Mouse (Mus musculus): ENCODE results near the gene Olfr740. TPM values are rescaled to one million over a fixed set of nuclear protein-coding genes. Genes with fewer than 3 reads are reported as not detected.

The Olfr740 gene
- polyA plus RNA-seq (2014; fragmentation: Nextera tagmentation; extraction: Ambion mirVana), result not detected in 2 replicates

DNA sequence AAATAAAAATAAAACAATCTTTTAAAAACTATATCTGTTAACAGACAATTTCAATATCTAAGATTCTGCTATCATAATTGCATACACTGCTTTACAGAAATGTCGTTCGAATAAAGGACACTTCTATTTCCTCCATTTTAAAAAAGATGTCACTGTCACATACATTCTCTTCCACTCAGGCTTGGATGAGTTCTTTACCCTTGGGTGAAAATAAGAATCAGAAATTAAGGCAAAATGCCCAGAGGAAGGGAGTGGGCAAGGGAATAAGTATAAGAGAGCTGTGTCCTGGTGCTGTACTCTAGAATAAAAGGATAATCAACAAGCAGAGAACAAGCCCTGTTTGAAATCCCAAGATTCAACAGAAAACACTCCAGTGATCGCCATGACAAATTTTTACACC, at the start of gene Olfr740:
TSS of gene Olfr740 (plus strand) at position 301 of the 400 bp plus-strand sequence.
- DNase-seq (no peak), ATAC-seq (ENCODE audit: insufficient read depth) (no peak)
- no peak for TF ChIP-seq CTCF (IDR thresholded peaks at IDR 0.05; ENCODE audit: low read depth)
- H3K27me3 ChIP-seq (ENCODE audit: insufficient read depth, low read length), result no peaks in the 10 kb centered on the region
- no peaks in the 10 kb centered on the region for H3K4me1 ChIP-seq (ENCODE audit: insufficient read depth)
- H3K27ac ChIP-seq (ENCODE audit: low read depth), result no peak within 1 kb of the TSS
- no peak within 1 kb of the TSS for H3K4me3 ChIP-seq (ENCODE audit: low read depth, low read length)
- no peaks in the 10 kb centered on the region for H3K9me3 ChIP-seq (ENCODE audit: low read depth, low read length)
- 72% methylated on average over 3 of the region's 3 CpGs for WGBS
- H3K36me3 ChIP-seq (ENCODE audit: insufficient read depth), result no peaks in the 10 kb centered on the region
- H3K9ac ChIP-seq, result no peak within 1 kb of the TSS
- no peak within 1 kb of the TSS for H3K4me2 ChIP-seq

DNA sequence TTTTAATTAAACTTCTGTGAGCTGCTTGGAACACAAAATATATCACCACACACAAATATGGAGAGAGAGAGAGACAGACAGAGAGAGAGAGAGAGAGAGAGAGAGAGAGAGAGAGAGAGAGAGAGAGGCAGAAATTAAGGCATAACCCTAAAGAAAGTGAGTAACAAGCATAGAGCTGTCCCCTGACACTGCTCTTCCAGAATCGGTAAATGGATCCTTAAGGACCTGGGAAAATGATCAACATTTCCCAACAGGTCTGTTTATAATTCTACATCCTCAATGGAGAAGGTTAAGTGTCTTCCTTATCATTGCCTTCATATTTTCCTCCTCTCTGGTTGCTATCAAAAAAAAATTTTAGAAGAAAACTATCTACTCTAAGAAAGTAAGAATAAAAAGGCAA, 38.1 kb upstream of the Olfr740 start, which contains the start of gene Olfr738:
TSS of gene Olfr738 (plus strand) at position 301 of the 400 bp plus-strand sequence.
- no peaks in the 10 kb centered on the region for H3K4me1 ChIP-seq (ENCODE audit: insufficient read depth)
- no peak within 1 kb of the TSS for H3K9ac ChIP-seq
- no peak within 1 kb of the TSS for H3K27ac ChIP-seq (ENCODE audit: low read depth)
- 63% methylated on average over 1 of the region's 1 CpGs for WGBS
- no peaks in the 10 kb centered on the region for H3K36me3 ChIP-seq (ENCODE audit: insufficient read depth)
- no peak within 1 kb of the TSS for H3K4me3 ChIP-seq (ENCODE audit: low read depth, low read length)
- no peak within 1 kb of the TSS for H3K4me2 ChIP-seq
- ATAC-seq (ENCODE audit: insufficient read depth) (no peak), DNase-seq (no peak)
- no peaks in the 10 kb centered on the region for H3K9me3 ChIP-seq (ENCODE audit: low read depth, low read length)
- no peaks in the 10 kb centered on the region for H3K27me3 ChIP-seq (ENCODE audit: insufficient read depth, low read length)
- TF ChIP-seq CTCF (IDR thresholded peaks at IDR 0.05; ENCODE audit: low read depth), result no peak

DNA sequence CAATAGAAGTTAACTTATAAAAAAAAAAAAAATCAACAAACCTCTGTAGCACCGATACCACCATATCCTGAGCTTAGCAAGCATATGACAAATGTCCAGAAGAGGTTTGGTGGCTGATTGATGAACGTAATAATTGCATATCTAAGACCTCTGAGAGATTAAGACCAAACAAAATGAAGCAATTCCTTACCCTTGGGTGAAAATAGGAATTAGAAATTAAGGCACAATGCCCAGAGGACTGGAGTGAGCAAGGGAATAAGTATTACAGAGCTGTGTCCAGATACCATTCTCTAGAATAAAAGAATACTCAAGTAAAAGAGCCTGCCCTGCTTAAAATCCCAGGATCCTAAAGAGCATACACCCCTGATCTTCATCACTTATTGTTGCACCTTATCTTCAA, 27.0 kb upstream of the Olfr740 start, which contains the start of gene Olfr739:
TSS of gene Olfr739 (plus strand) at position 301 of the 400 bp plus-strand sequence.
- no peaks in the 10 kb centered on the region for H3K36me3 ChIP-seq (ENCODE audit: insufficient read depth)
- ATAC-seq (ENCODE audit: insufficient read depth) (no peak), DNase-seq (no peak)
- no peak for TF ChIP-seq CTCF (IDR thresholded peaks at IDR 0.05; ENCODE audit: low read depth)
- 60% methylated on average over 2 of the region's 2 CpGs for WGBS
- H3K4me2 ChIP-seq, result no peak within 1 kb of the TSS
- H3K9ac ChIP-seq, result no peak within 1 kb of the TSS
- H3K4me1 ChIP-seq (ENCODE audit: insufficient read depth), result no peaks in the 10 kb centered on the region
- H3K4me3 ChIP-seq (ENCODE audit: low read depth, low read length), result no peak within 1 kb of the TSS
- no peak within 1 kb of the TSS for H3K27ac ChIP-seq (ENCODE audit: low read depth)
- no peaks in the 10 kb centered on the region for H3K9me3 ChIP-seq (ENCODE audit: low read depth, low read length)
- no peaks in the 10 kb centered on the region for H3K27me3 ChIP-seq (ENCODE audit: insufficient read depth, low read length)

DNA sequence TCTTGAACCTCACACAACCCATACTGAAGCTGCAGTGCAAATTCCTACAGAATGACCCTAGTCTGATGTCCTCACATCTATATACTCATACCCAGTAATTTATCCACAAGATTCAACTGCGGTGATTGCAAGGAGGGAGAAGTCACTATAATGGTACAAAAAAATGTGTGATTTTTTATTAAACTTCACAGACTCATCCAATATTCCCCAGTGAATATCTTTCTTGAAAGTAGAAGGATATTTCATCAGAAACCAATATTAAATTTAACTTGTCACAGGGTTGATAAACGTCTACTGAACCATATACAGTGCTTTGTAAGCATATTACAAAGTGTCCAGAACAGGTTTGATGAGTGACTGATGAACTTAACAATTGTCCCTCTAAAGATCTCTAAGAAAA, 27.1 kb downstream of the Olfr740 start, which contains the start of gene Olfr741:
TSS of gene Olfr741 (plus strand) at position 301 of the 400 bp plus-strand sequence.
- no peak within 1 kb of the TSS for H3K4me3 ChIP-seq (ENCODE audit: low read depth, low read length)
- WGBS, result 71% methylated on average over 2 of the region's 2 CpGs
- DNase-seq, result no peak

DNA sequence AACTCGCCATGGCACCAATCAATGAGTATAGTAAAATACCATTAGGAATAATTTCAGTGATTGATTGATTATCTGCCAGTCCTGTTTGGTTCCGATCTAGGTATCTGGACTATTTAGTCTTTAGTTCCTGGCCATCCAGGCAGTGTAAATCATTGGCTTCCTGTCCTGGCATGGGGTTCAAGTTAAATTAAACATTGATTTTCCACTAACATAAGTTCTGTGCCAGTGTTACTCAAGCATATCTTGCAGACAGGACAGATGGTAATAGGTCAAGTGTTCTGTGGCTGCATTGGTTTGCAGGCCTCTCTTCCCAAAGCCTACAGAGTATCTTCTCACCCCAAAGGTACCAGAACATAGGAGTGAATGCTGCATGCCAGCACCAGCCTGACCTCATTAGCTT, 33.1 kb downstream of the Olfr740 start:
- no peak overlapping the region for H3K9ac ChIP-seq
- no peaks in the 10 kb centered on the region for H3K36me3 ChIP-seq (ENCODE audit: insufficient read depth)
- no peak overlapping the region for H3K4me3 ChIP-seq (ENCODE audit: low read depth, low read length)
- H3K4me1 ChIP-seq (ENCODE audit: insufficient read depth), result no peaks in the 10 kb centered on the region
- no peak for ATAC-seq (ENCODE audit: insufficient read depth)
- no peaks in the 10 kb centered on the region for H3K27me3 ChIP-seq (ENCODE audit: insufficient read depth, low read length)
- no peak for TF ChIP-seq CTCF (IDR thresholded peaks at IDR 0.05; ENCODE audit: low read depth)
- H3K9me3 ChIP-seq (ENCODE audit: low read depth, low read length), result no peaks in the 10 kb centered on the region
- no peak overlapping the region for H3K4me2 ChIP-seq
- no peak overlapping the region for H3K27ac ChIP-seq (ENCODE audit: low read depth)
- 59% methylated on average over 2 of the region's 2 CpGs for WGBS
- DNase-seq, result no peak

More for the DNA sequence above, 27.1 kb downstream of the Olfr740 start, which contains the start of gene Olfr741:
- no peak for ATAC-seq (ENCODE audit: insufficient read depth)
- Histone ChIP-seq H3K4me1 (ENCODE audit: insufficient read depth) (no peaks in the 10 kb centered on the region), H3K9ac (no peak within 1 kb of the TSS), H3K4me2 (no peak within 1 kb of the TSS), H3K9me3 (ENCODE audit: low read depth, low read length) (no peaks in the 10 kb centered on the region), H3K27ac (ENCODE audit: low read depth) (no peak within 1 kb of the TSS), H3K36me3 (ENCODE audit: insufficient read depth) (no peaks in the 10 kb centered on the region), H3K27me3 (ENCODE audit: insufficient read depth, low read length) (no peaks in the 10 kb centered on the region)
- TF ChIP-seq CTCF (IDR thresholded peaks at IDR 0.05; ENCODE audit: low read depth), result no peak

DNA sequence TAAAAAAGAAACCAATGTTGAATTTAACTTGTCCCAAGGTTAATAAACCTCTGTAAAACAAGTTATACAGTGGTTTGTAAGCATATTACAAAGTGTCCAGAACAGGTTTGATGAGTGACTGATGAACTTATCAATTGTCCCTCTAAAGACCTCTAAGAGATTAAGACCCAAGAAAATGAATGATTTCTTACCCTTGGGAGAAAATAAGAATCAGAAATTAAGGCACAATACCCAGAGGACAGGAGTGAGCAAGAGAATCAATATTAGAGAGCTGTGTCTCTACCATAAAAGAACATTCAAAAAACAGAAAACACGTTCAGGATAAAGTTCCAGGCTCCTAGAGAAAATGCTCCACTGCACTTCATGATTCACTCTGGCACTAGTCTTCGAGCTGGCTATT, 58.0 kb downstream of the Olfr740 start, which contains the start of gene Olfr742:
TSS of gene Olfr742 (plus strand) at position 301 of the 400 bp plus-strand sequence.
- H3K9ac ChIP-seq, result no peak within 1 kb of the TSS
- ATAC-seq (ENCODE audit: insufficient read depth), result no peak
- H3K4me3 ChIP-seq (ENCODE audit: low read depth, low read length), result no peak within 1 kb of the TSS
- no peak within 1 kb of the TSS for H3K27ac ChIP-seq (ENCODE audit: low read depth)
- DNase-seq, result no peak
- no peak for TF ChIP-seq CTCF (IDR thresholded peaks at IDR 0.05; ENCODE audit: low read depth)
- no peaks in the 10 kb centered on the region for H3K27me3 ChIP-seq (ENCODE audit: insufficient read depth, low read length)
- H3K4me1 ChIP-seq (ENCODE audit: insufficient read depth), result no peaks in the 10 kb centered on the region
- 41% methylated on average over 2 of the region's 2 CpGs for WGBS
- H3K9me3 ChIP-seq (ENCODE audit: low read depth, low read length), result no peaks in the 10 kb centered on the region
- H3K4me2 ChIP-seq, result no peak within 1 kb of the TSS
- H3K36me3 ChIP-seq (ENCODE audit: insufficient read depth), result no peaks in the 10 kb centered on the region

Other genes with a start within 250 kb of the Olfr740 start
- gene Olfr731, start 203.7 kb upstream of the Olfr740 start, polyA plus RNA-seq (2014; fragmentation: Nextera tagmentation; extraction: Ambion mirVana), result not detected in 2 replicates
- not detected in 2 replicates for gene Olfr732, start 161.3 kb upstream of the Olfr740 start, polyA plus RNA-seq (2014; fragmentation: Nextera tagmentation; extraction: Ambion mirVana)
- gene Olfr733, start 144.0 kb upstream of the Olfr740 start, polyA plus RNA-seq (2014; fragmentation: Nextera tagmentation; extraction: Ambion mirVana), result not detected in 2 replicates
- gene Olfr734, start 118.8 kb upstream of the Olfr740 start, polyA plus RNA-seq (2014; fragmentation: Nextera tagmentation; extraction: Ambion mirVana), result not detected in 2 replicates
- gene Olfr735, start 96.7 kb upstream of the Olfr740 start, polyA plus RNA-seq (2014; fragmentation: Nextera tagmentation; extraction: Ambion mirVana), result not detected in 2 replicates
- gene Tlr11, start 87.6 kb upstream of the Olfr740 start, polyA plus RNA-seq (2014; fragmentation: Nextera tagmentation; extraction: Ambion mirVana), result not detected in 2 replicates
- gene Olfr736, start 64.4 kb upstream of the Olfr740 start, polyA plus RNA-seq (2014; fragmentation: Nextera tagmentation; extraction: Ambion mirVana), result not detected in 2 replicates
- not detected in 2 replicates for gene Olfr738, start 38.0 kb upstream of the Olfr740 start, polyA plus RNA-seq (2014; fragmentation: Nextera tagmentation; extraction: Ambion mirVana)
- not detected in 2 replicates for gene Olfr739, start 26.9 kb upstream of the Olfr740 start, polyA plus RNA-seq (2014; fragmentation: Nextera tagmentation; extraction: Ambion mirVana)
- not detected in 2 replicates for gene Olfr741, start 27.2 kb downstream of the Olfr740 start, polyA plus RNA-seq (2014; fragmentation: Nextera tagmentation; extraction: Ambion mirVana)
- gene Olfr742, start 58.1 kb downstream of the Olfr740 start, polyA plus RNA-seq (2014; fragmentation: Nextera tagmentation; extraction: Ambion mirVana), result not detected in 2 replicates
- gene Olfr743, start 76.3 kb downstream of the Olfr740 start, polyA plus RNA-seq (2014; fragmentation: Nextera tagmentation; extraction: Ambion mirVana), result not detected in 2 replicates
- not detected in 2 replicates for gene Olfr744, start 169.3 kb downstream of the Olfr740 start, polyA plus RNA-seq (2014; fragmentation: Nextera tagmentation; extraction: Ambion mirVana)
- gene Olfr745, start 193.8 kb downstream of the Olfr740 start, polyA plus RNA-seq (2014; fragmentation: Nextera tagmentation; extraction: Ambion mirVana), result not detected in 2 replicates
- not detected in 2 replicates for gene Olfr746, start 201.5 kb downstream of the Olfr740 start, polyA plus RNA-seq (2014; fragmentation: Nextera tagmentation; extraction: Ambion mirVana)
- gene Olfr747, start 247.7 kb downstream of the Olfr740 start, polyA plus RNA-seq (2014; fragmentation: Nextera tagmentation; extraction: Ambion mirVana), result not detected in 2 replicates

Measured in lung, embryonic 14.5 days (tissue).